Mouse (Mus musculus) neural tube, embryonic 14.5 days (tissue): ENCODE measurements at regions not wholly inside any gene's neighbourhood (a gene's known extent, or its start where the extent isn't known, plus 50 kb on each side); places are given as distances from the start of the nearest gene placed in this dataset.

Experiments
- ATAC-seq: fragments of 200-750 bp; cut with Nextera tagmentation; 2 replicates; pipeline ENCODE4 v1.8.0; 2017; ENCODE audit warnings: low read depth, mild to moderate bottlenecking, moderate TSS enrichment, moderate library complexity
- H3K27ac ChIP-seq: fragments of 300-500 bp; sonication (generic); 2 replicates; pipeline ENCODE4 v1.5.1; 2014; ENCODE audit warnings: low read depth, mild to moderate bottlenecking, control low read depth, low read length, moderate library complexity, mixed read lengths
- H3K27me3 ChIP-seq: fragments of 300-500 bp; sonication (generic); 2 replicates; pipeline ENCODE4 v1.6.1; 2014; ENCODE audit warnings: low read length; ENCODE audit not compliant: control insufficient read depth, insufficient read depth
- H3K36me3 ChIP-seq: fragments of 300-500 bp; sonication (generic); 2 replicates; pipeline ENCODE4 v1.6.1; 2014; ENCODE audit warnings: low read length, mixed read lengths; ENCODE audit not compliant: control insufficient read depth, insufficient read depth
- H3K4me1 ChIP-seq: fragments of 300-500 bp; sonication (generic); 2 replicates; pipeline ENCODE4 v1.6.1; 2014; ENCODE audit warnings: low read length; ENCODE audit not compliant: control insufficient read depth, insufficient read depth
- H3K4me2 ChIP-seq: fragments of 300-500 bp; sonication (generic); 2 replicates; pipeline ENCODE4 v1.6.1; 2014; ENCODE audit warnings: mild to moderate bottlenecking, low read depth, low read length, control low read depth
- H3K4me3 ChIP-seq: fragments of 300-500 bp; sonication (generic); 2 replicates; pipeline ENCODE4 v1.5.1; 2014; ENCODE audit warnings: low read depth, low read length, control low read depth, mixed read lengths
- H3K9ac ChIP-seq: fragments of 300-500 bp; sonication (generic); replicated peaks from 2 replicates; pipeline ENCODE4 v1.6.1; 2014; ENCODE audit warnings: low read depth, mild to moderate bottlenecking, control low read depth, low read length, mixed read lengths
- H3K9me3 ChIP-seq: fragments of 300-500 bp; sonication (generic); 2 replicates; pipeline ENCODE4 v1.6.1; 2016; ENCODE audit warnings: low read length; ENCODE audit not compliant: control insufficient read depth
- WGBS: fragments of 180-500 bp; shearing (Covaris S2); extraction: QIAGEN DNeasy Blood & Tissue Kit; methylation state at CpG from one replicate; pipeline ENCODE4 v1.1.7; 2014; 5-methylcytosine and 5-hydroxymethylcytosine counted together

DNA sequence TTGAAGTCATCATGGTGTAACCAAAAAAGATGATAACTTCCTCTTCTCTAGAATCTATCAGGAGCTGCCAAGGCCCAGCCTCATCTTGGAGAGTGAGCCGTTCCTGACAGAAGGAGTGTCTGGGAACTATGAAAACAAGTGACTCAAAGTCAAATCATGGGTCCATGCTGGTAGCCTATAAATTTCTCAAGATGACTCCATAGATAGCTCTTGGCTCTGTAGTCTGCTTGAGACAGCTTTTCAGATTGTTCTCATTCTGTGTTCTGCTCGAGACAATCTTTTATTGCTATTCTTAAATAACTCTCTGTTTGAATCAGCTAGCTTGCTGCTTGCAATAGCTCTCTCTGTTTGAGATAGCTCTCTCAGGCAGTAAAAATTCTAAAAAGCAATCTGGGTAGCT, 318.9 kb downstream of the Pdzph1 start:
- 21% methylated on average over 2 of the region's 2 CpGs for WGBS
- no peak overlapping the region for H3K4me3 ChIP-seq
- no peak overlapping the region for H3K27ac ChIP-seq
- no peak overlapping the region for H3K9ac ChIP-seq
- H3K4me2 ChIP-seq = no peak overlapping the region
- H3K27me3 ChIP-seq = no peaks in the 10 kb centered on the region
- H3K36me3 ChIP-seq = no peaks in the 10 kb centered on the region
- H3K4me1 ChIP-seq = no peaks in the 10 kb centered on the region
- H3K9me3 ChIP-seq = no peaks in the 10 kb centered on the region
- ATAC-seq = no peak

DNA sequence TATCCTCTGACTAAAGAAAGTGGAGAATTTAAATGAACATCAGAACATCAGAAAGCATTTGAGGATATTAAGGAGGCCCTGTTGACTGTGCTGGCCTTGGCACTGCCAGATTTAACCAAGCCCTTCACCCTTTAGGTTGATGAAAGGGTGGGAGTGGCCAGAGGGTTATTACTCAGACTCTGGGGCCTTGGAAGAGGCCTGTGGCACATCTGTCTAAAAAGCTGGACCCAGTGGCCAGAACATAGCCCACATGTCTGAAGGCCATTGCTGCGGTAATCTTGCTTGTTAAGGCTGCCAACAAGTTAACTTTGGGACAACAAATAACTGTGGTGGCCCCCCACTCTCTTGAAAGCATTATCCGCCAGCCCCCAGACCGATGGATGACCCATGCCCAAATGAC, 323.1 kb downstream of the Pdzph1 start:
- Histone ChIP-seq H3K9ac (no peak overlapping the region), H3K4me3 (no peak overlapping the region), H3K4me2 (no peak overlapping the region), H3K4me1 (no peaks in the 10 kb centered on the region), H3K9me3 (no peaks in the 10 kb centered on the region), H3K27ac (no peak overlapping the region), H3K27me3 (no peaks in the 10 kb centered on the region), H3K36me3 (no peaks in the 10 kb centered on the region)
- 96% methylated on average over 3 of the region's 3 CpGs for WGBS
- ATAC-seq = no peak

DNA sequence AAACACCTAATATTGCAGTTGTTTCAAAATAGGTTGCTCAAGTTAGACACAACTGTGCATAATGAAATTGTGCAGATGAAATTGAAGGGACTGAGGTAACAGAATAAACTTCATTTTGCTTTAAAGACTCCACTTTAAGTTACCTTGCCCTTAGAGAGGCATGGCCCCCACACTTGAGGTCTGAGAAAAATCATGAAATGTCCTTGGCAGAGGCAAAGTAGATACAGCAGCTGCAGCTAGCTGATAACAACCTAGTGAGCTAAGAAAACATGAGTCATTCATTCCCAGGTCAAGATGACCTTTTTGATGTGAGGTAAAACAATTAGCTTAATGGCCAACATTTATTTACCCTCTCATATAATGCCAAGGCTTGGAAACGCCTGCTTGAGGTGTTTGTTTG, 347.4 kb downstream of the Pdzph1 start:
- WGBS = 53% methylated on average over 1 of the region's 1 CpGs
- H3K4me3 ChIP-seq = no peak overlapping the region
- H3K4me2 ChIP-seq = no peak overlapping the region
- no peak overlapping the region for H3K27ac ChIP-seq
- no peaks in the 10 kb centered on the region for H3K27me3 ChIP-seq
- no peak for ATAC-seq
- H3K36me3 ChIP-seq = no peaks in the 10 kb centered on the region
- no peaks in the 10 kb centered on the region for H3K4me1 ChIP-seq
- H3K9ac ChIP-seq = no peak overlapping the region
- no peaks in the 10 kb centered on the region for H3K9me3 ChIP-seq

DNA sequence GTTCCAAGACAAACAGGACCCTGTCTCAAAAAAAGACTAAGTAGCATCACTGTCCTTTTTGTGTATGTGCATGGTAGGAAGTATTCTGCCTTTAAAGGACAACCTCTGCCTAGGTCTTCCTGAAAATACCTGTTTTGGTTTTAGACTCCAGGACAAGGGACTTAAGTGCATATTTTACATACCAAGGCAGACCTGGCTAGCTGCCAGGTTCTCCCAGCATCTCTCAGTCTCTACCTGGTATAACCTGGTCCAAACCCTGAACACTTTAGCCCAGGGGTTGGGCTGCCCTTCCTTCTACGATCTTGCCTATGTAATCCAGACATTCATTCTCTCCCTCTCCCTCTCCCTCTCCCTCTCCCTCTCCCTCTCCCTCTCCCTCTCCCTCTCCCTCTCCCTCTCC, 348.9 kb downstream of the Pdzph1 start:
- Histone ChIP-seq H3K36me3 (no peaks in the 10 kb centered on the region), H3K9ac (no peak overlapping the region), H3K4me3 (no peak overlapping the region), H3K9me3 (no peaks in the 10 kb centered on the region), H3K27ac (no peak overlapping the region), H3K4me2 (no peak overlapping the region), H3K27me3 (no peaks in the 10 kb centered on the region), H3K4me1 (no peaks in the 10 kb centered on the region)
- WGBS = 68% methylated on average over 1 of the region's 1 CpGs
- no peak for ATAC-seq

DNA sequence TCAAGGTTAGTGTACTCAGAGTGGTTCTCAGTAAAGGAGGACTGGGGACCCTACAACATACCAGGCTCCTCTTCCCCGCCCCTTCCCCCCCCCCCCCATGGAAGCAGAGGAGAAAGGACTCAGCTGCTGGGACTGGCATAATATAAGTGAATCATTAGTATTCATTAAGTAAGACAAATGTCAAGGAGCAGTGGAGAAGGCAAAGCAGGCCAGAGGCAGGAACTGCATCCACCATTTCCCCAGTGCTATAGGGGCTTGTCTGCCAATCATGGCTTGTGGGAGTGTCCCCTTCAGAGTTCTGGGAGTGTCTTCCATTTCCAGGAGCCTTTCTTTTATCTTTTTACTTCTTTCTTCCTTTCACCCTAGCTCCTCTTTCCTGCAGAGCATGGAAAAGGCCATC, 392.3 kb downstream of the Pdzph1 start:
- ATAC-seq = no peak
- no peak overlapping the region for H3K4me3 ChIP-seq
- H3K36me3 ChIP-seq = no peaks in the 10 kb centered on the region
- WGBS = 67% methylated on average over 1 of the region's 1 CpGs
- H3K9ac ChIP-seq = no peak overlapping the region
- no peak overlapping the region for H3K4me2 ChIP-seq
- H3K27me3 ChIP-seq = no peaks in the 10 kb centered on the region
- H3K27ac ChIP-seq = no peak overlapping the region
- H3K9me3 ChIP-seq = no peaks in the 10 kb centered on the region
- H3K4me1 ChIP-seq = no peaks in the 10 kb centered on the region

DNA sequence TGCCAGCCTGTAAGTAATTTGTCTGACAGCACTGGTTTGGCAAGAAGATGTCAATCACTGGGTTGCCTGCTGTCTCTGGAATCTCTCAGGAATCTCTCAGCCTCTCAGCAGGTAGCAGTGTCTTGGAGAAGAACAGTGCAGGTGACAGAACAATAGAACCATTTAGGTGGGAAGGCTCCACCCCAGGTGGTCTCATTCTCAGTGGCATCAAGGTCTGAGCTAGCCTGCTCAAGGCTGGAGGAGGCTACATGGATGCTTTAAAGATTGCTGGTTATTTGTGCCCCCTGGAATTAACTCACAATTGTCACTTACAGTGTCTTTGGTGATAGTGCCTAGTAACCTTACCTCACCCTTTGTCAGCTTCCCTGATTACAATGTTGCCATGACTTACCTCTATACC, 394.5 kb downstream of the Pdzph1 start:
- no peaks in the 10 kb centered on the region for H3K4me1 ChIP-seq
- no peak for ATAC-seq
- no peaks in the 10 kb centered on the region for H3K36me3 ChIP-seq
- H3K27me3 ChIP-seq = no peaks in the 10 kb centered on the region
- no peaks in the 10 kb centered on the region for H3K9me3 ChIP-seq
- H3K27ac ChIP-seq = no peak overlapping the region
- no peak overlapping the region for H3K4me2 ChIP-seq
- H3K4me3 ChIP-seq = no peak overlapping the region
- H3K9ac ChIP-seq = no peak overlapping the region

DNA sequence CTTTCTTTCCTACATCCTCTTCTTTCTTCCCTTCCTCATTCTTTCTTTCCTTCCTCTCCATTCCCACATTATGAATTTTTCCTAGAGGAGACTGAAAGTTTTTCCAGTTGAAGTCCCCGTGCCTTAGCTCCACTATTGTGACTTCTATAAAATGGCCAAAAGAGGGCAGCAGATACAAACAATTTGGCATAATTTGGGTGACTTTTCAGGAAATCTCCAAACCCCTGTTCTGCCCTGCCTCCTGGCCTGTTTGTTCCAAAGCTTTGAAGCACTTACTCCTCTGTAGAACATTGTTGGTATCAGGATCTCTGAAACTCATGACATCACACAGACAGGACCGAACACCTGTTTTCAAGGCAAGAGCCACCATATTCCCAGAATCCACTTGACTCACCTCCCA, 403.2 kb downstream of the Pdzph1 start:
- no peaks in the 10 kb centered on the region for H3K9me3 ChIP-seq
- H3K36me3 ChIP-seq = no peaks in the 10 kb centered on the region
- no peak for ATAC-seq
- no peak overlapping the region for H3K4me2 ChIP-seq
- no peak overlapping the region for H3K9ac ChIP-seq
- no peaks in the 10 kb centered on the region for H3K27me3 ChIP-seq
- no peaks in the 10 kb centered on the region for H3K4me1 ChIP-seq
- no peak overlapping the region for H3K4me3 ChIP-seq
- WGBS = 72% methylated on average over 2 of the region's 2 CpGs
- no peak overlapping the region for H3K27ac ChIP-seq

DNA sequence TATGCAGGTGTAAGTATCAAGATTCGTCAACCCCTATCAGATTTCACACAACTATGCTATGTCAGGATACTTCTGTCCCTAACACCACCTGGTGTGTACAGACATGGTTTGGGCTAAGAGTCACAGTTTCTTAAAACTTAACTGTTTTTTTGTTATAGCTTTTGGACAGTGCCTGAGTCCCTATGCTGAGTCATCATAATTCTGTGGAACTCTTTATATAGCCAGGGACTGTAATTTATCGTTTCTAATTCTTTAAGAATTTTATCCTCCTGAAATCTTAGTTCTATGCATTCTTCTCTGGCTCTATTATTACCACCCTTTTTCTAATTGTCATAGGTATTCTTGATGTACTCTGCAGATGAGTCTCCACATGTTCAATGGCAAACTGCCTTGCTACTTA, 418.3 kb downstream of the Pdzph1 start:
- Histone ChIP-seq H3K9me3 (no peaks in the 10 kb centered on the region), H3K27ac (no peak overlapping the region), H3K4me1 (no peaks in the 10 kb centered on the region), H3K9ac (no peak overlapping the region), H3K36me3 (no peaks in the 10 kb centered on the region), H3K27me3 (no peaks in the 10 kb centered on the region), H3K4me3 (no peak overlapping the region), H3K4me2 (no peak overlapping the region)
- 84% methylated on average over 2 of the region's 2 CpGs for WGBS
- no peak for ATAC-seq
